Mouse (Mus musculus) lung, postnatal 10 days (tissue): ENCODE results near the gene Tbcb.
"Not testable (repeated sequence)": the region's sequence is repeated elsewhere in the genome, so short reads cannot be mapped to it uniquely, and the experiment has no call there.

Experiments
- DNase-seq: peaks from one replicate; pipeline ENCODE4 v3.0.0; 2021

Gene Tbcb

DNA sequence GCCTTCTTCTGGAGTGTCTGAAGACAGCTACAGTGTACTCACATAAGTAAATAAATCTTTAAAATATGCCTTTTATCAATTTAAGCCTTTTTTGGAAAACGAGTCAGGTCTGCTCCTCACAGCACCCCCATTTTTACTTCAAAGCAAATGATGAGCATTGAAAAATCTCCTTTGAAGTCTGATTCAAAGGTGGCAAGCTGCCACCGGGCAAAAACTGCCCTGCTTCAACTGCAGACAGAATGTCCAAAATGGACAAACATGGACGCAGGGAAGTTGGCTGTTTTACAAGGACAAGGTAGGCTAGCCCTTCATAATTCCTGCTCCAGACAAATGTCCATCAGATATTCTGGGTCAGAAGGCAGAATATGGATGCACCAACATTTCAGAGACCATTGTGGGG, 10.6 kb downstream of the Tbcb start:
- DNase-seq: no peak

DNA sequence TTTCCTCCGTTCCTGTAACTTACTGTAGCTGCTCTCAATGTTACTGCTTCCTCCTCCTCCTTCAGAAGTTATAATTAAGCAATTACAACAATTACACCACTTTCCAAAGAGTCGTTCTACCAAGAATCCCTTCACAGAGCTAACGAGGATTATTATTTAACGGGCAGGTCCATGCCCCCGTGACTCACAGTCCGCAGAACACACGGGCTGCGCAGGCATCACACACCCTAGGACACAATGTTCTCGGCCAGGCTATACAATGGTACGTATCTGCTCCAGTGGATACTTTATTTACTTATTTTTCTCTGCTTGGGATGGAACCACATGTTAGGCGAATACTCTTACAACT, 12.1 kb downstream of the Tbcb start:
- no peak for DNase-seq

DNA sequence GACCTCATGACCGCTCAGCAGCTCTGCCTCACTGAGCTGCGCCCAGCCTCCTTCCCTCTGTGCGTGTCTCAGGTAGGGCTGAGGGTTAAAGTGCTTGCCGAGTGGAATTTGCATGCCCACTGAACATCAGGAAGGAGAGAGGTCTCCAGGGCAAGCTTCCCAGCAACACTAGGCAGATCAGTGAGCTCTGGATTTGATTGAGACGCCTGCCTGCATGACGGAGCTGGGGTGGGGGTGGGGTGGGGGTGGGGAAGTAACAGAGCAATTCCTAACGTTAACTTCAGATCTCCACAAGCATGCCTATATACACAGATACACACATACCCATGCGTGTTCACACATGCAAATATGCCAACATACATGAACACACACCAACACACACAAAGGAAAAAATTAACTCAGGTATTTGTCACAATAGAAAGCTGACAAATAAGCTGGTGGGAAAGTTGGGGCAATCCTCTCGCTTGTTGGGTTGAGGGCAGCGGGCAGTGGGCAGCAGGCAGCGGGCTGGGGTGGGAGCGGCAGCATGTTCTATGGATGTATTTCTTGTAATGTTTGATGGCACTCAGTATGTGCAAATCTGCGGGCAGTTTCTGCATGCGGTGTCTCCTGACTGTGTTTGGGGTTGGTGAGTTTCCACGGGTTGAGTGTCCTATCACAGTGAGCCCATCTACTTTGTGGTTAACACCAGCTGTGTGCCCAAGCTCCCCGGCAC, 12.6 kb downstream of the Tbcb start:
- peak; percentile 75 for DNase-seq

DNA sequence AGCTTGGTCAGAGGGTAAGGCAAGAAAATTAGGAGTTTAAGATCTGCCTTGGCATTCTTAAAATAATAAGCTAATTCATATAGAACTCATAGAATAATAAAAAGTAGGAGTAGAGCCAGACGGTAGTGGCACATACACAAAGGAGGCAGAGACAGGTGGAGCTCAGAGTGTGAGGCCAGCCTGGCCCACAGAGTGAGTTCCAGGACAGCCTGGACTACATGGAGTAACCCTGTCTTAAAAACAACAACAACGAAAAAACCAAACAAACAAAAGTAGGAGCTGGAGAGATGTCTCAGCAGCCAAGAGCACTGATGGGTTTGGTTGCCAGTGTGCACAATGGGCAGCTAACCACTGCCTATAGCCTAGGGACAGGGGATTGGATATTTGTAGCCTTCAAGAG, 14.8 kb downstream of the Tbcb start:
- no peak for DNase-seq

DNA sequence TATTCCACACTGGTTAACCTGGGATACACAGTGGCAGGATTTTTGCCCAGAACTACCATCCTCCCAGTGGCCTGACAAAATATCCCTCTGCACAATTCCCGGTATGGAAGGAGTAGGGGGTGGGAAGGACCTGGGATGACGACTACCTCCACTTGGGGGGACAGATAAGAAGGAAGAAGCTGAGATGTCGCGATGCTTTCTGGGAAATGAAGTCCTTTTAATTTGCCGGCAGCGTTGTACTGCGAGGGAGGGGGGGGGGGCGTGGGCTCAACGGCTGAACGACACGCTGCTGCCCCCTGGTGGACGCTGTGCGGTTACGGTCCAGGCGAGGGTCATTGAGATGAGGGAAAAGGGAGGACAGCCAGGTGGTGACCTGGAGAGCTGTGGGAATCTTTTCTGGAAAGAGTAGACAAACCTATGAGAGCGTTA, 15.3 kb downstream of the Tbcb start:
- peak; percentile 80 for DNase-seq

DNA sequence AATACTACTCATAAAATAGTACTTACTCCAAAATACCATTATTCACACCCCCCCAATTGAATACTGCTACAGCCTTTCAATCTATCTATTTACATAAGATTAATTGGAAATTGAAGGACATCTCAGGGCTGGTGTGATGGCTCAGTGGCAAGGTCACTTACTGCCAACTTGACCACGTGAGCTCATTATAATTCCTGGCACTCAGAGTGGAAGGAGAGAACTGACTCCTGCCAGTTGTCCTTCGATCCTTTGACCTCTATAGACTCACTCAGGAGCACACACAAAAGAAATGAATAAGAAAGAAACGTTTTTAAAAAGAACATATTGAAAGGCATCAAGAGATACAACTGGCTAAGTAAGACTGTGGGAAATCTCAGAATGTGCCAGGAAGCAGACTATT, 16.2 kb downstream of the Tbcb start:
- no peak for DNase-seq

DNA sequence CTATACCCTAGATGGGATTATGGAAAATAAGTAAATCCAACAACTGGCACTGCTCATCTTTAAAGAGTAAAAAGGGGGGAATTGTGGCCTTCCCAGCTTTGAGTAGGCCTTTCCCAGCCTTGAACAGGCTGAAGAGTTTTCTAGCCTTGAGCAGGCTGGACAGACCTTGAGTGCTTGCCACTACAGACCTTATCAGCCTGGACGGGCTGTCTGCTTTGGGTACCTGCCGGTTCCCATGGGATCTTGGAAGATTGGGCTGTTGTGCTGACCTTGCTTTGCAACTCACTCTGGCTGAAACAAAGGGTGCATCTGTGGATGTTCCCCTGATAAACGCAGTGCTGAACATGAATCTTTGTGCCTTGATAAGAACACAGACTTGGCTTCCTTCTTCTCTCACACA, 18.2 kb downstream of the Tbcb start:
- no peak for DNase-seq

DNA sequence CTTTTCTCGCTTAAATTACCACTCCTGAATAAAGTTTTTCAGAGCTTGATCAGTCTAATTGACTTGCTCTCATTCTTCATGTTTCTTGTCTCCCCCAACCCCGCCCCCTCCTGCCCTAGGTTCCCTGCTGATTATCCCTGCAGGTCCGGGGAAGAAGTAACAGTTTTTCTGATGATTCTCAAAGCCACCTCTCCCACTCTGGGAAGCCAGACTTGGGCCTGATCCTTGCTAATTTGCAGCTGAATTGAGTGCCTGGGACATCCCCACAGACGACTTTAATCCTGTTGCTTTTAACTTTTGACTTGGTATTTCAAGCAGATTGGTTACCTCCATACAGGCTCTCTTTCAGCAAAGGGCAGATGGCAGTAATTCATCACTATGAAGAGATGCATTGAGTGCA, 21.0 kb downstream of the Tbcb start:
- DNase-seq: no peak

DNA sequence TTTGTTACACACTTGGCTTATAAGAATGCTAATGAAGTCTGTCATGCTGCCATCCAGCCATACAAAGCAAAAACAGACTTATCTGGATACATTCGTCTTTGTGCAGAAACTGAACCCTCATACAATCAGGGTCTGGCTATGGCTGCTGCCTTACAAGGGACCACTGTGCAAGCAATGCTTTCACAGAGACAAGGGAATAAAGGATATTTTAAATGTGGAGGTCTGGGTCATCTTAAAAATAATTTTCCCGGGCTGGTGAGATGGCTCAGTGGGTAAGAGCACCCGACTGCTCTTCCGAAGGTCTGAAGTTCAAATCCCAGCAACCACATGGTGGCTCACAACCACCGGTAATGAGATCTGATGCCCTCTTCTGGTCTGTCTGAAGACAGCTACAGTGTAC, 25.7 kb downstream of the Tbcb start:
- DNase-seq: not testable (repeated sequence)

DNA sequence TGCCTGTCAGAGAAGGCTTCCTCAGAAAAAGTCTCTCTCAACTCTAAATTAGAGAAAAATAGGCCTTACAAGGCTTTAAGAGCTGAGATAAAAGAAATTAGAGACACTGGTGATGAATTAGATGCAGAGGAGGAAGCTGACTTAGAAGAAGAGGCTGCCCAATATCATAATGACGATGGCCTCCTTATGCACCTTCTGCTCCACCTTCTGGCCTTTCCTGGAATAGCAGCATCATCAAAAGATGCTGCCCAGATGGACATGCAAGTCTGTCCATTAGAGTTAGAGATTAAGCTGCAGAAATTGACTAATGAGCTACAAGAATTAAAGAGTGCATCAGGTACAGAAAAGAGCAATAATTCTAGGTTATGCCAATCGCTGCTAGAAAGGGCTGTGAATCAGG, 26.7 kb downstream of the Tbcb start:
- peak; percentile 81 for DNase-seq

DNA sequence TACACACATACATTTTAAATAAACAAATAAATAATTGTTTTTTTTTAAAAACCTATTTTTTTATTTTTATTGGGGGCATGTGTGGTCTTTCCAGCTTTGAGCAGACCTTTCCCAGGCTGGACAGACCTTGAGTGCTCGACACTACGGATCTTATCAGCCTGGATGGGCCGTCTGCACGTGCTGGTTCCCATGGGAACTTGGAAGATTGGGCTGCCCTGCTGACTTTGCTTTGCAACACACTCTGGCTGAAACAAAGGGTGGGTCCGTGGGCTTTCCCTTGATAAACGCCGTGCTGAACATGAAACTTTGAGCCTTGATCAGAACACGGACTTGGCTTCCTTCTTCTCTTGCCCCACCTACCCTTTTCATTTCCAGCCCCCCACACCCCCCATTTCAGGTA, 27.7 kb downstream of the Tbcb start:
- DNase-seq: no peak

DNA sequence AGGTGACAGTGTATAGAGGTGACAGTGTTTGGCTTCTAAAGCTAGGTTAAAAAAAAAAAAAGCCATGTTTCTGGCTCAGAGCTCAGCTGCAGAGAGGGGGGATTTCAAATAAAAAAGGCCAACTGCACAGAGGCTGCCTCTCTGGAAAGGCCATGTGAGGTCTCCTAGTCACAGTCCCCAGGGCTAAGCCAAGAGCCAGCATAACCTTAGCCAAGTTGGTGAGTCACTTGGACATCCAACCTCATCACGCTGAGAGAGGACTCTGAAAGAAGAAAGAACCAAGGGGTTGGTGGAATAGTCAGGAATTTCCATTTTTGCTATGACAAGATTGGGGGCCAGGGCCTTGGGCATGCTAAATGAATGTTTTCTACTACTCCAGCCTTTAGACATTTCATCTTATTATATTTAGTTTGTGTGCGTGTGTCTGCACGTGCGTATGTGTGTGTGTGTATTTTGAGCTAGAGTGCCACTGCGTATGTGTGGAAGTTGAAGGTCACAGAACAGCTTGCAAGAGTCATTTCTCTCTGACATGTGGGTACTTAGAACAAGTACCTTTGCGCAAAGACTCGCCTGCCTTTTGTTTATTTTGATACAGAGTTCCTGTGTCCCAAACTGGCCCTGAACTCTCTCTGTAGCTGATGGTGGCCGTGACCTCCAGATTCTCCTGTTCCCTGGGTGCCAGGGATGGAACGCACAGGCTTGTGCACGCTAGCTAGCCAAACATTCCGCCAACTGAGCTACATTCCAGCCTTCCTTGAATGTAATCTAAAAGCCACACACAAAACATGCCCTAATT, 29.0 kb downstream of the Tbcb start:
- peak; percentile 58 for DNase-seq

DNA sequence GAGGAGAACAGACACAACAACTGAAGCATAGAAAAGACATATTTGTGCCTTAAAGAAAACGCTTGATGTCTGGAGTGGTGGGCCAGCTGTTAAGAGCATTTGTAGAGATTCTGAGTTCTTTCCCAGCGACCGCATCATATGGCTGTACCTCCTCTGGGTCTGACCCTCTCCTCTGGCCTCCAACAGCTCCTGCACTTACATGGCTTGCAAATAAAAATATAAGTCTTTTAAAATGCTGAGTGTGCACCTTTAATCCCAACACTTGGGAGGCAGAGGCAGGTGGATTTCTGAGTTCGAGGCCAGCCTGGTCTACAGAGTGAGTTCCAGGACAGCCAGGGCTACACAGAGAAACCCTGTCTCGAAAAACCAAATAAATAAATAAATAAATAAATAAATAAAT, 31.4 kb downstream of the Tbcb start:
- DNase-seq: not testable (repeated sequence)

DNA sequence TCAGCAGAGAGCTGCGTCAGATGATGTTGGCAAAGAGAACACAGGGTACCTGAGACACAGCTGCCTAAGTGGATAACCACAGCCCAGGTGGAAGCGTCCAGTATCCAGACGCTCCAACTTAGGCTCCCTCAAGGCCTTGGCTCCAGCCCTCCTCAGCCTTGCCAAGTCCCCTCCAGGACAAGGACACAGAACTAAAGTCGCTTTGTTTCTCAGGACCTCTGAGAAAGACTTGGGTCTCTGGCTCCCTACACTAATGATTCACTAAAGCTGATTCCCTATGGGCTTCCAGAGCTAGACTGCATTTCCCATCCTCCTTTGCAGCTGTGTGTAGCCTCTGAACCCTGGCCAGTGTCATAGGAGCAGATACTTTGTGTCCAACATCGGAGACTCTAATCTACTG, 31.9 kb downstream of the Tbcb start:
- DNase-seq: no peak

DNA sequence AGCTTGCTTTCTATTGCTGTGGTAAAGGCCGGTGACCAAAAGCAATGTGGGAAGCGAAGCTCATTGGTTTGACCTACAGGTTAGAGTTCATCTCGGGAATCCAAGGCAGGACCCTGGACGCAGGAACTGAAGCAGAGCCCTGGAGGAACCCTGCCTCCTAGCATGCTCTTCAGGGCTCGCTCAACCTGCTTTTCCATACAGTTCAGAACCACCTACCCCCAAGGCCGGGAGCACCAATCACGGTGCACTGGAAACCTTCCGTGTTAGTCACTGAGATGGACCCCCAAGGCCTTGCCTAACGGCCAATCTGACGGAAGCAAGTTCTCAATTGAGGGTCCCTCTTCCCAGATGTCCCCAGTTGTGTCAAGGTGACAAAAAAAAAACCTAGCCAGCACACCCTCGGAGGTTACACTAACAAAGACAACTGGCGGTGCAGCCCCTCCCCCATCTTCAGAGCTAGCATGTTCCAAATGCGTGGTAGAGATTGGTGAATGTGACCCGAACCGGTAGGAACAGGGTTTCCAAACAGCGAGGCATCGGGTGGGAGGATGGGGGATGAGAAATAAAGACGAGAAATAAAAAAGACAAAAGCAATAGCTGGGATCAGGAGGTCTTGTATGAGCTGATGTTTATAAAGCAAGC, 32.5 kb downstream of the Tbcb start:
- DNase-seq: no peak

DNA sequence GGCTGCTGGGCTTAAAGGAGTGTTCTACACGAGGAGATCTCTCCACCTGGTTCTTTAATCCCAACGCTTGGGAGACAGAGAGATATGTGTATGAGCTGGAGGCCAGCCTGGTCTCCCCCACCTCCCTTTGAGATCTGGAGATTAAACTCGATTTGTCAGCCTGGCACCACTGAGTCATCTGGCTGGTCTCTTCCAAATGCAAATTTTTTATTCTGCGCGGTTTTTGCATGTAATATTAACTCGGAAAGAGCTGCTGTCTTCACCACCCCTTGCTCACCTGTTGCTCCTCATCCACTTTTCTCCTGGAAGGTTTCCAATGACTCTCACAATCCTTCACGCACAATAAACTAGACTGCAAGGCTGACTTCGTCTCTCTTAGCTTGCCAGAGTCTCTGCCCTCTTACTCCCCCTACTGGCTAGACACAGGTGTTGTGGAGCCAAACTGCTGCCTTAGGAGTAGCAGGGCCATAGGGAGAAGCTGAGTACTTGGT, 33.5 kb downstream of the Tbcb start, which contains the start of gene Capns1:
Gene Capns1, minus strand, starts transcription at position 331 of the 491 bp plus-strand sequence.
- peak; percentile 83 for DNase-seq

DNA sequence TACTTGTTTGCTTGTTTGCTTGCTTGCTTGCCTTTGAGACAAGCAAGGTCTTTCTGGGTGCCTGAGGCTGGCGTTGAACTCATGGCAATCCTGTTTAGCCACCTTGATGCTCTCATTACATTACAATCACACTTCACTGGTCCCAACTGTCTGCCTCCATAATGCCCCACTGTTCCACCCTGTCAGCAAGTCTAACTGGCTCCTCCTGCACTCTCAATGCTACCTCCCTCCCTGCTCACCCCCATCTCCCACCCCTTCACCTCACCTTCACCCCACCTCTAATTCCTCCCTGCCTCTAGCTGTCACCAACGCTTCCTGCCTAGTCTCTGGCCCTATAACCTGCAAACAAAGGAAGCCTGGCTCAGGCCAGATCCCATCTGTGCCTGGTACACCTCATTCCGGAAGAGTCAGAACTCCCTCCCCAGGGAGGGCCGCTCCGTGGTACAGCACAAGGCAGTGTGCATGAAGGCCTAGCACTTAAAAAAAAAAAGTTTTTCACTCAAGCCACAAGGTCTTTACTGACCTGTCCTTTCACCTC, 34.4 kb downstream of the Tbcb start:
- DNase-seq: no peak

DNA sequence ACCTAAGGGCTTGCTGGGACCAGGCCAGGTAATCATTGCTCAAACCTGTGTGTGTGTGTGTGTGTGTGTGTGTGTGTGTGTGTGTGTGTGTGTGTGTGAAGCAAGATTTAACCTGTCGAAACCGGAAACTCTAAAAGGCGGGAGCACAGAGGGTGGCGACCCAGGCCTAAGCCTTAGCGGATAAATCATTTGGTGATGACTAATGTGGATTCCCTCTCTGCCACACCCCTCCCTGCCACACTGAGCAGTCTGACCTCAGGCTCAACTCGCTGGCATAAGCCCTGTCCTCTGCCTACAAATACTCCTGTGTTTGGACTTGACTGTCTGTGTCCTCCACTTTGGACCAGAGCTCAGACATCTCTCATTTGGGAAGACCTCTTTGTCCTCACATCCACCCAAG, 35.9 kb downstream of the Tbcb start:
- DNase-seq: no peak

DNA sequence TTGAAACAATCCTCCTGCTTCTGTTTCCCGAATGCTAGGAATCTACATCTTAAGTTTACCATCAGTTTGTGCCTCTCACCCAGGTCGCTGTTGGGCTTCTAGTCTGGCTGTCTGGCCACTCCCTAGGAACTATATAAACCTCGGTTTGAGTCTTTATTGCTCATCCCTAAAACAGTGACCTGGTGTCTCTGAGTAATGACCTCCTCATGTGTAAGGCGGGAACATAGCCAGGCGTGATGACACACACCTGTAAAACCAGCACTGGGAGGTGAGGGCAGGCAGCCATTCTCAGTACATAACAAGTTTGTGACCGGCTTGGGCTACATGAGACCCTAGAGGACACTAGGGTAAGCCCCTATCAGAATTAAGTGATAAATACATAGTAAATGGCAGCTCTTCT, 36.6 kb downstream of the Tbcb start:
- no peak for DNase-seq

DNA sequence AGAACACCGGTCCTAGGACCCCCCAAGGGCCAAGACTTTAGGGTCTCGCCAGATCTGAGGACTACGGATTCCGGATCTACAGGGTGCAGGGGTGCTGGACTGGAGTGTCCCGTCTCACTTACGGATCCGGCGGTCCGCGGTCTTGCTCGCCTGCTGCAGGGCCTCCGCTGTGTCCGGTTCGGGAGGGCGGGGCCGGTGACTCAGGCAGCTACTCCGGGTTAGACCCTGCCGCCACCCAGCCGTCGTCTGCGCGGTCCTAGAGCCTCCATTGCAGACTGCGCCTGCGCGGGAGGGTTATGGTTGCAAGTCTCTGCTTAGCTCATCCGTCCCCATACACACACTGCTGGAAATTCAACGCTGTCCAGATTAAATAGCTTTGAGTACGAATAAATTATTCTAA, 37.2 kb downstream of the Tbcb start:
- peak; percentile 98 for DNase-seq

DNA sequence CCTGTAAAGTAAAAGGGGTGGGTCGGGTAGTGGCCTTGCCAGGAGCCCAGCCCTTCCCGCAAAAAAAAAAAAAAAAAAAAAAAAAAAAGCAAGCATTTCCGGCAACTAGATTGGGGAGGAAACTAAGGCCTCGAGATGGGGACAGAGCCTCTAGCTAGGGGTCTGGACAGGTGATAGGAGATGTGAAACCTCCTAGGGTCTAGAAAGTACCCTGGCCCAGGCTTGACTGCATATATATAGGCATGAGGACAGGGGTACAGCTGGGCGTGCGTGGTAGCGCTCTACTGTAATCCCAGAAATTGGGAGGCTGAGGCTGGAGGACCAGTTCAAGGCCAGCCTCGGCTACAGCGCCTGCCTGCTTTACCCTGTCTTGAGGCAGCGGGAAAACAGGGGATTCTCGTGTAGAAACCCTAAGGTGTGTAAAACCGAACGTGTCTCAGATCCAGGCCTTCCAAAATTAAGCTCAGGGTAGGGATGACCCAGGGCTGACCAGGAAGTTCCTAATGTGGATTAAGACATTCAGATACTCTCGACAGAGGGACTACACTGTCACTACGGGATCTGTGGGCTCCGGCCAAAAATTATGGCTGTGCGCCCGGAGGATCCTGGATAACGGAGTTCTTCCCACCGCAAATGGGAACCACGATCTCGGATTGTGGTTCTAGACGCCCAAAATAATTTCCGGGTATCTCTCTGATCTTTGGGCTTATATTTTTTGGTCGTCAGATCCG, 37.8 kb downstream of the Tbcb start:
- DNase-seq: peak; percentile 62

DNA sequence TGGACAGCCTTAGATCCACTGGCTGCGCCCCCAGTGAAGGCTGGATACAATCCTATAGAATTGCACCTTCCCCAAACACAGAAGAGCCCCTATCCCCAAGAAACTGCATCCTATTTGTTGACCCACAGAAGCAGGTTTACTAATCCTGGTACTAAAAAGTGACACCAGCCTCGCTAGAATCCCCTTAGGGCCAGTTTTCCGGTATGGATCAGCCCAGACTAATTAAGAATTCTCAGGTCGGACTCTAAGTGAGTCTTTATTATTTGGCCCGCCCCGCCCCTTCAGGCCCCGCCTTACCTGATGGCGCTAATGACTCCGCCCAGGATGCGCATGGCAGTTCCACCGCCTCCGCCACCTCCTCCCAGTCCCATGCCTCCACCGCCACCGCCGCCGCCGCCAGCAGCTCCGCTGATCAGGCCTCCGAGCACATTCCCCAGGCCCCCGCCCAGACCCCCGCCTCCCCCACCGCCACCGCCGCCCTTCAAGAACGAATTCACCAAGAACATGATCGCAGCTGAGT, 38.4 kb downstream of the Tbcb start:
- DNase-seq: peak; percentile 87

DNA sequence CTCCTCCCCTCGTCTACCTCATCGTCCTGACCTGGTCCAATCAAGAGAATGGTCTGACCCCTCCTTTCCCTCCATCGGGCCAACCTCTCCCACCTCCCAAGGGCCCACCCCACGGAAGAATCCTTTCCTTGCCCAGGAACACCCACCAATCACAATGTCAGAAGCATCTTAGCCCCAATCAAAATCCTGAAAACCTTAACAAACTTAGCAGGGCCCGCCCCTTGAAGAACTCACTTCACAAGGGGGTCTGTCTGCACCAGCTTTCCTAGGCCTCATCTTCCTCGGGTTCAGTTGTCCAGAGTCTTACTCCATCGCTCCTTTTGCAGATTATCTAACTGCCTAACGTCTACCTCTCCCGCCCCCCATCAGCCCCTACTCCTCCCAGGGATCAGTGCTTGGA, 39.1 kb downstream of the Tbcb start:
- DNase-seq: no peak
